Comparison of ENCODE assay signal across 8 mouse cellular contexts in the genomic region with DNA sequence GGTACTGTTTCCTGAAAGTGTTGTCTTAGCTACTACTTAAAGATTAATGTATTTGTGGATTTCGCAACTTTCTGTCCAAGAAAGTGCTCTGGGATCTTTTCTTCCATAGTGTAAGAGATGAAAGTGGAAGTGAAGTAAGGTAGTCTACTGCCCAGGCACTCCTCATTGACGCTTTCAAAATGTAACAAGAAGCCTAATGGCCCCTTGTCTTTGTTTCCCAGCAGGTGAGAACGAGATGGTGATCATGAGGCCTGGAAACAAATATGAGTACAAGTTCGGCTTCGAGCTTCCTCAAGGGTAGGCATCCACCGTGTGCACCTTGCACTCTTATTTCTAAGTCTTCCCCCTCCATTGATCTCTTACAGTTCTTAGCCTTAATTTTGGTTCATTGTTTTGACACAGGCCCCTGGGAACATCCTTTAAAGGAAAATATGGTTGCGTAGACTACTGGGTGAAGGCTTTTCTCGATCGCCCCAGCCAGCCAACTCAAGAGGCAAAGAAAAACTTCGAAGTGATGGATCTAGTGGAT. TPM values are rescaled to one million over a fixed set of nuclear protein-coding genes. Genes with fewer than 3 reads are reported as not detected.
DNase-seq lines count a peak whose midpoint lies in the region; ATAC-seq and TF ChIP-seq lines count a peak whose summit lies in the region.

No protein-coding gene starts in this region.

- H3K36me3 ChIP-seq in hindbrain, embryonic 13.5 days = peaks cover 21% of the 10 kb centered on the region
- peaks cover 23% of the 10 kb centered on the region for H3K36me3 ChIP-seq in midbrain, embryonic 12.5 days

- no peak for TF ChIP-seq CTCF in layer of hippocampus, adult 2 months (conservative IDR thresholded peaks at IDR 0.05)
- no peak for TF ChIP-seq CTCF in cortical plate, adult 2 months (IDR thresholded peaks at IDR 0.05; ENCODE audit: extremely low read depth, insufficient read depth, low read length)

- H3K27me3 ChIP-seq in hindbrain, embryonic 13.5 days = no peaks in the 10 kb centered on the region
- H3K27me3 ChIP-seq in midbrain, embryonic 12.5 days = no peaks in the 10 kb centered on the region

- 35% methylated on average over 10 of the region's 10 CpGs for WGBS in hindbrain, embryonic 13.5 days
- WGBS in midbrain, embryonic 12.5 days = 49% methylated on average over 10 of the region's 10 CpGs

- H3K4me2 ChIP-seq in hindbrain, embryonic 13.5 days = peak overlapping the region; percentile 84
- peak overlapping the region; percentile 83 for H3K4me2 ChIP-seq in midbrain, embryonic 12.5 days (replicated peaks)

- peak overlapping the region; percentile 66 for H3K4me3 ChIP-seq in layer of hippocampus, adult 2 months
- H3K4me3 ChIP-seq in cortical plate, adult 2 months (ENCODE audit: insufficient read depth, low read length) = peak overlapping the region; percentile 68
- peak overlapping the region; percentile 76 for H3K4me3 ChIP-seq in hindbrain, embryonic 13.5 days
- H3K4me3 ChIP-seq in midbrain, embryonic 12.5 days = peak overlapping the region; percentile 75

- H3K27ac ChIP-seq in layer of hippocampus, adult 2 months = peak overlapping the region; percentile 82
- H3K27ac ChIP-seq in cortical plate, adult 2 months (ENCODE audit: insufficient read depth, low read length) = peak overlapping the region; percentile 72; the same call in 1 of the 2 replicates
- peak overlapping the region; percentile 32; the same call in 1 of the 2 replicates for H3K27ac ChIP-seq in hindbrain, embryonic 13.5 days
- H3K27ac ChIP-seq in midbrain, embryonic 12.5 days (replicated peaks) = no peak overlapping the region

- no peaks in the 10 kb centered on the region for H3K9me3 ChIP-seq in hindbrain, embryonic 13.5 days
- no peaks in the 10 kb centered on the region for H3K9me3 ChIP-seq in midbrain, embryonic 12.5 days

- no peak for DNase-seq in layer of hippocampus, adult 2 months (ENCODE audit: low spot score in 2 of 2)
- DNase-seq in layer of hippocampus, postnatal 36 days = no peak
- no peak for DNase-seq in layer of hippocampus, postnatal 10 days (ENCODE audit: low spot score in 2 of 2)
- no peak for DNase-seq in c-Kit-positive CD71-positive TER-119-positive erythroid progenitor cells, embryonic 14.5 days (ENCODE audit: low spot score)
- DNase-seq in gastrocnemius, adult 8-10 months (ENCODE audit: low spot score in 2 of 2) = no peak

- no peak for TF ChIP-seq POLR2A in cortical plate, adult 2 months (IDR thresholded peaks at IDR 0.05; ENCODE audit: extremely low read depth, insufficient read depth, low read length)

- no peaks in the 10 kb centered on the region; the same call in 1 of the 2 replicates for H3K4me1 ChIP-seq in cortical plate, adult 2 months (ENCODE audit: control insufficient read depth, insufficient read depth, low read length)
- H3K4me1 ChIP-seq in hindbrain, embryonic 13.5 days (replicated peaks) = peaks cover 63% of the 10 kb centered on the region
- peaks cover 51% of the 10 kb centered on the region for H3K4me1 ChIP-seq in midbrain, embryonic 12.5 days

- ATAC-seq in hindbrain, embryonic 13.5 days (ENCODE audit: low FRiP score) = no peak
- no peak for ATAC-seq in midbrain, embryonic 12.5 days (ENCODE audit: low FRiP score, low read depth)

- H3K9ac ChIP-seq in hindbrain, embryonic 13.5 days = peak overlapping the region; percentile 78
- H3K9ac ChIP-seq in midbrain, embryonic 12.5 days (replicated peaks) = peak overlapping the region; percentile 80

RNA-seq across cellular contexts. Expression of a gene that starts 1.0 kb away (rescaled TPM):
- 10 to 100 TPM; 22.6 to 36.4 TPM for total RNA-seq in layer of hippocampus, adult 2 months (2021)
- total RNA-seq in layer of hippocampus, postnatal 36 days (2021) = 10 to 100 TPM; 20.7 to 32.2 TPM
- polyA plus RNA-seq in cortical plate, adult 2 months (2012; rRNA removed) = 31.4 and 38.5 TPM in 2 replicates
- polyA plus RNA-seq in hindbrain, embryonic 13.5 days (2015; fragmentation: Nextera tagmentation; extraction: Ambion mirVana) = 60.5 and 67.6 TPM in 2 replicates
- 52.7 and 53.6 TPM in 2 replicates for polyA plus RNA-seq in midbrain, embryonic 12.5 days (2016; fragmentation: Nextera tagmentation; extraction: Ambion mirVana)
- total RNA-seq in layer of hippocampus, postnatal 10 days (2021) = 10 to 100 TPM; 36.5 to 46.1 TPM
- 100 to 1,000 TPM; 365 to 573 (median 474) TPM for total RNA-seq in gastrocnemius, adult 8-10 months (2022)

RNA-seq across cellular contexts. Expression of a gene that starts 18.1 kb away (rescaled TPM):
- not detected for total RNA-seq in layer of hippocampus, adult 2 months (2021)
- total RNA-seq in layer of hippocampus, postnatal 36 days (2021) = not detected
- polyA plus RNA-seq in cortical plate, adult 2 months (2012; rRNA removed) = not detected in 2 replicates
- 1.2 and 1.6 TPM in 2 replicates for polyA plus RNA-seq in hindbrain, embryonic 13.5 days (2015; fragmentation: Nextera tagmentation; extraction: Ambion mirVana)
- polyA plus RNA-seq in midbrain, embryonic 12.5 days (2016; fragmentation: Nextera tagmentation; extraction: Ambion mirVana) = 1.6 and 2.0 TPM in 2 replicates
- not detected for total RNA-seq in layer of hippocampus, postnatal 10 days (2021)
- 1 to 10 TPM in 3 of 4 experiments, not detected in 1; 1.2 to 1.5 (median 1.2) TPM for total RNA-seq in gastrocnemius, adult 8-10 months (2022)

RNA-seq across cellular contexts. Expression of a gene that starts 33.8 kb away (rescaled TPM):
- under 1 TPM in 1 of 2 experiments, not detected in 1; 0.23 TPM for total RNA-seq in layer of hippocampus, adult 2 months (2021)
- under 1 TPM in 1 of 2 experiments, not detected in 1; 0.25 TPM for total RNA-seq in layer of hippocampus, postnatal 36 days (2021)
- 1.4 and 1.5 TPM in 2 replicates for polyA plus RNA-seq in cortical plate, adult 2 months (2012; rRNA removed)
- polyA plus RNA-seq in hindbrain, embryonic 13.5 days (2015; fragmentation: Nextera tagmentation; extraction: Ambion mirVana) = 0.89 and 0.92 TPM in 2 replicates
- polyA plus RNA-seq in midbrain, embryonic 12.5 days (2016; fragmentation: Nextera tagmentation; extraction: Ambion mirVana) = 0.89 and 1.0 TPM in 2 replicates
- under 1 TPM; 0.41 to 0.49 TPM for total RNA-seq in layer of hippocampus, postnatal 10 days (2021)
- total RNA-seq in gastrocnemius, adult 8-10 months (2022) = 100 to 1,000 TPM; 562 to 917 (median 709) TPM

RNA-seq across cellular contexts. Expression of a gene that starts 35.2 kb away (rescaled TPM):
- total RNA-seq in layer of hippocampus, adult 2 months (2021) = 10 to 100 TPM; 32.1 to 34.4 TPM
- total RNA-seq in layer of hippocampus, postnatal 36 days (2021) = 10 to 100 TPM; 32.4 to 34.2 TPM
- polyA plus RNA-seq in cortical plate, adult 2 months (2012; rRNA removed) = 44.5 and 55.9 TPM in 2 replicates
- 38.3 and 39.3 TPM in 2 replicates for polyA plus RNA-seq in hindbrain, embryonic 13.5 days (2015; fragmentation: Nextera tagmentation; extraction: Ambion mirVana)
- 35.8 and 44.3 TPM in 2 replicates for polyA plus RNA-seq in midbrain, embryonic 12.5 days (2016; fragmentation: Nextera tagmentation; extraction: Ambion mirVana)
- 10 to 100 TPM; 27.5 to 28.6 TPM for total RNA-seq in layer of hippocampus, postnatal 10 days (2021)
- 10 to 100 TPM; 39.8 to 59.8 (median 51.8) TPM for total RNA-seq in gastrocnemius, adult 8-10 months (2022)

RNA-seq across cellular contexts. Expression of a gene that starts 37.7 kb away (rescaled TPM):
- total RNA-seq in layer of hippocampus, adult 2 months (2021) = 10 to 100 TPM; 55.2 to 56.7 TPM
- total RNA-seq in layer of hippocampus, postnatal 36 days (2021) = 10 to 100 TPM; 49.9 to 51.5 TPM
- 61.6 and 61.9 TPM in 2 replicates for polyA plus RNA-seq in cortical plate, adult 2 months (2012; rRNA removed)
- 9.7 and 10.5 TPM in 2 replicates for polyA plus RNA-seq in hindbrain, embryonic 13.5 days (2015; fragmentation: Nextera tagmentation; extraction: Ambion mirVana)
- 2.6 and 2.7 TPM in 2 replicates for polyA plus RNA-seq in midbrain, embryonic 12.5 days (2016; fragmentation: Nextera tagmentation; extraction: Ambion mirVana)
- total RNA-seq in layer of hippocampus, postnatal 10 days (2021) = 10 to 100 TPM; 41.3 to 45.5 TPM
- 1 to 10 TPM in 2 of 4 experiments, under 1 TPM in 2; 0.64 to 1.6 (median 1.1) TPM for total RNA-seq in gastrocnemius, adult 8-10 months (2022)

Comparison
In these comparisons a context has a peak if more than half of its experiments do, and no peak if none do; other contexts are left out.
1. RNA of a gene that starts 1.0 kb away (total RNA-seq): 365 to 573 TPM in gastrocnemius, adult 8-10 months; 36.5 to 46.1 TPM in layer of hippocampus, postnatal 10 days, 22.6 to 36.4 TPM in layer of hippocampus, adult 2 months and 20.7 to 32.2 TPM in layer of hippocampus, postnatal 36 days; every median in the first group is over 4 times any median in the second.
2. RNA of a gene that starts 33.8 kb away (total RNA-seq): 562 to 917 TPM in gastrocnemius, adult 8-10 months; 0.41 to 0.49 TPM in layer of hippocampus, postnatal 10 days, 0.25 TPM in layer of hippocampus, postnatal 36 days and 0.23 TPM in layer of hippocampus, adult 2 months; every median in the first group is over 100 times any median in the second.
3. Peak in every context shown above with its lines, with median percentiles within 50 percentile points of each other: H3K4me3 ChIP-seq.